ENCODE assay signal across 8 mouse cellular contexts in the genomic region with DNA sequence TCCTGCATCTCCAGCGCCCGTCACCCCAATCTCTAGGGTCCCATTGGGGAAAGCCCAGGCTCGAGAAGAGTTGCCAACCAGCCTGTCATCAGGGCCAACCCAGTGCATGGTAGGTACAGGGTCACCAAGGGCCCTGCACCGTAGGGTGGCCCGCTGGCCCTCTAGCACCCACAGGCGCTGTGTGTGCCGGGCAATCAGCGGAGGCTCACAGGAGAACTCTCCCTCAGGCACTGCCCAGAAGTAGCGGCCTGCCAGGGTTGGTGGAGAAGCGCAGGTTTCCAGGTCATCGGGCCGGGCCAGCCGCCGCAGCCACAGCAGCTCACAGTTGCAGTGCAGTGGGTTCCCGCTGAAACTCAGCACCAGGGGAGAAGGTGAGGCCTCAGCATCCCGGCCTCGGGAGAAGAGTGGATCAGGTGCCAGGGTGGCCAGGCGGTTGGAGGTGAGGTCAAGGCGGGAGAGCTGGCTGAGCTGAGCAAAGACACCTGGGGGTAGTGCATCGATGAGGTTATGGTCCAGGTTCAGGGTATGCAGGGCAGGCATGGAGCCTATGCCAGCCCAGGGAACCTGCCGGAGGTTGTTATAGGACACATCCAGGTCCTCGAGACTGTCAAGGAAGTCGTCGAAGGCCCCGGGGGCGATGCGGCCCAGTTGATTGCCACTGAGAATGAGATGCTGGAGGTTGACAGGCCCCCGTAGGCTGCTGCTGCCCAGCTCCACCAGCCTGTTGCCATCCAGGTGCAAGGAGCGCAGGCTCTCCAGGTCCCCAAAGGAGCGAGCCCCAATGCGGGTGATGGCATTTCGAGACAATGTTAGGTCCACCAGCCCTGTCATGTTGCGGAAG. TPM values are rescaled to one million over a fixed set of nuclear protein-coding genes. Genes with fewer than 3 reads are reported as not detected.
A peak's percentile ranks its signal among the peaks of the same experiment; 100 is the strongest.
DNase-seq lines count a peak whose midpoint lies in the region; ATAC-seq and TF ChIP-seq lines count a peak whose summit lies in the region.

No protein-coding gene starts in this region.

- H3K27me3 ChIP-seq in lung, embryonic 14.5 days (ENCODE audit: insufficient read depth, low read length) = no peaks in the 10 kb centered on the region
- 0 out of 2 replicates have a peak, but pooled peaks cover under 1% of the 10 kb centered on the region for H3K27me3 ChIP-seq in hindbrain, embryonic 16.5 days (replicated peaks; ENCODE audit: control insufficient read depth, insufficient read depth, low read length)
- no peaks in the 10 kb centered on the region for H3K27me3 ChIP-seq in neural tube, embryonic 15.5 days (replicated peaks)

- peak overlapping the region; percentile 74 for H3K4me2 ChIP-seq in lung, embryonic 14.5 days
- H3K4me2 ChIP-seq in hindbrain, embryonic 16.5 days (ENCODE audit: low read length) = peak overlapping the region; percentile 89
- H3K4me2 ChIP-seq in neural tube, embryonic 15.5 days = peak overlapping the region; percentile 90

- peak; percentile 52 for DNase-seq in cerebellum, adult 9-10 months
- DNase-seq in cerebellum, postnatal 25 days = no peak
- DNase-seq in lung, embryonic 14.5 days = no peak
- DNase-seq in lung, postnatal 36 days = no peak
- DNase-seq in urinary bladder, postnatal 4 days (ENCODE audit: low spot score in 2 of 2) = no peak
- DNase-seq in adrenal gland, adult 18-20 months (ENCODE audit: low spot score in 2 of 2) = no peak

- no peak for TF ChIP-seq CTCF in lung, embryonic 14.5 days (IDR thresholded peaks at IDR 0.05; ENCODE audit: low read depth)

- H3K4me1 ChIP-seq in lung, embryonic 14.5 days (ENCODE audit: insufficient read depth) = peaks cover 4% of the 10 kb centered on the region; the same call in 1 of the 2 replicates
- peaks cover 32% of the 10 kb centered on the region for H3K4me1 ChIP-seq in hindbrain, embryonic 16.5 days (ENCODE audit: control insufficient read depth, insufficient read depth, low read depth, low read length)
- H3K4me1 ChIP-seq in neural tube, embryonic 15.5 days = peaks cover 55% of the 10 kb centered on the region

- WGBS in lung, embryonic 14.5 days = 84% methylated on average over 33 of the region's 33 CpGs
- 91% methylated on average over 33 of the region's 33 CpGs for WGBS in hindbrain, embryonic 16.5 days
- 88% methylated on average over 33 of the region's 33 CpGs for WGBS in neural tube, embryonic 15.5 days

- H3K9me3 ChIP-seq in lung, embryonic 14.5 days (ENCODE audit: low read depth, low read length) = no peaks in the 10 kb centered on the region
- H3K9me3 ChIP-seq in hindbrain, embryonic 16.5 days (ENCODE audit: control insufficient read depth, low read length) = no peaks in the 10 kb centered on the region
- no peaks in the 10 kb centered on the region for H3K9me3 ChIP-seq in neural tube, embryonic 15.5 days (replicated peaks)

- H3K4me3 ChIP-seq in lung, embryonic 14.5 days (ENCODE audit: low read depth, low read length) = peak overlapping the region; percentile 94
- H3K4me3 ChIP-seq in hindbrain, embryonic 16.5 days (ENCODE audit: low read length) = peak overlapping the region; percentile 92
- peak overlapping the region; percentile 77 for H3K4me3 ChIP-seq in neural tube, embryonic 15.5 days (replicated peaks)

- H3K9ac ChIP-seq in lung, embryonic 14.5 days = peak overlapping the region; percentile 94; the same call in 1 of the 2 replicates
- peak overlapping the region; percentile 98 for H3K9ac ChIP-seq in hindbrain, embryonic 16.5 days (ENCODE audit: low read depth, low read length)
- peak overlapping the region; percentile 98; the same call in 1 of the 2 replicates for H3K9ac ChIP-seq in neural tube, embryonic 15.5 days (replicated peaks)

- H3K36me3 ChIP-seq in lung, embryonic 14.5 days (ENCODE audit: insufficient read depth) = peaks cover 33% of the 10 kb centered on the region
- peaks cover 20% of the 10 kb centered on the region for H3K36me3 ChIP-seq in hindbrain, embryonic 16.5 days (ENCODE audit: control insufficient read depth, insufficient read depth, low read length)
- peaks cover 30% of the 10 kb centered on the region for H3K36me3 ChIP-seq in neural tube, embryonic 15.5 days

- no peak for ATAC-seq in lung, embryonic 14.5 days (ENCODE audit: insufficient read depth)
- ATAC-seq in hindbrain, embryonic 16.5 days = no peak
- ATAC-seq in neural tube, embryonic 15.5 days (ENCODE audit: low FRiP score) = no peak

- H3K27ac ChIP-seq in lung, embryonic 14.5 days (ENCODE audit: low read depth) = no peak overlapping the region
- H3K27ac ChIP-seq in hindbrain, embryonic 16.5 days (ENCODE audit: low read depth, low read length) = no peak overlapping the region
- H3K27ac ChIP-seq in neural tube, embryonic 15.5 days (replicated peaks) = peak overlapping the region; percentile 90; the same call in 1 of the 2 replicates

RNA-seq across cellular contexts. Expression of gene Lrfn4, which starts 1.8 kb away (rescaled TPM):
- polyA plus RNA-seq in lung, embryonic 14.5 days (2014; fragmentation: Nextera tagmentation; extraction: Ambion mirVana) = 10.0 and 10.1 TPM in 2 replicates
- polyA plus RNA-seq in hindbrain, embryonic 16.5 days (2015; fragmentation: Nextera tagmentation; extraction: Ambion mirVana) = 8.0 and 10.5 TPM in 2 replicates
- polyA plus RNA-seq in neural tube, embryonic 15.5 days (2015; fragmentation: Nextera tagmentation; extraction: Ambion mirVana) = 10.5 and 12.5 TPM in 2 replicates
- 1 to 10 TPM; 4.4 to 7.7 TPM for total RNA-seq in adrenal gland, adult 18-20 months (2021)

RNA-seq across cellular contexts. Expression of gene Rce1, which starts 11.8 kb away (rescaled TPM):
- 72.6 and 74.7 TPM in 2 replicates for polyA plus RNA-seq in lung, embryonic 14.5 days (2014; fragmentation: Nextera tagmentation; extraction: Ambion mirVana)
- 51.8 and 54.8 TPM in 2 replicates for polyA plus RNA-seq in hindbrain, embryonic 16.5 days (2015; fragmentation: Nextera tagmentation; extraction: Ambion mirVana)
- polyA plus RNA-seq in neural tube, embryonic 15.5 days (2015; fragmentation: Nextera tagmentation; extraction: Ambion mirVana) = 49.1 and 49.8 TPM in 2 replicates
- 10 to 100 TPM; 34.1 to 38.1 TPM for total RNA-seq in adrenal gland, adult 18-20 months (2021)
